Mouse (Mus musculus) ES-E14 (cell line): ENCODE results near the gene Wfdc15b. TPM values are rescaled to one million over a fixed set of nuclear protein-coding genes. Genes with fewer than 3 reads are reported as not detected.

Experiments
- DNase-seq: peaks from one replicate; pipeline ENCODE4 v3.0.0-alpha.2; 2013; ENCODE audit warnings: low read depth, low spot score
- H3K27ac ChIP-seq: 2 replicates; pipeline ENCODE4 v1.5.1; 2012; ENCODE audit warnings: low read depth, mild to moderate bottlenecking, low read length, moderate library complexity, mixed read lengths; ENCODE audit not compliant: poor library complexity, insufficient read depth, severe bottlenecking
- H3K36me3 ChIP-seq: 2 replicates; pipeline ENCODE4 v1.6.1; 2012; ENCODE audit warnings: mild to moderate bottlenecking, low read length, moderate library complexity, mixed read lengths; ENCODE audit not compliant: control insufficient read depth, poor library complexity, insufficient read depth, severe bottlenecking
- H3K4me1 ChIP-seq, 2 experiments: fragments of 150-350 bp in 1 of 2; sonication (generic) in 1 of 2; 2 replicates each; pipeline ENCODE4 v1.6.1; 2012; ENCODE audit warnings: low read length in 2 of 2, mild to moderate bottlenecking in 1 of 2, mixed read lengths in 1 of 2; ENCODE audit not compliant: control insufficient read depth in 2 of 2, insufficient read depth in 2 of 2, poor library complexity in 1 of 2
- H3K4me3 ChIP-seq, 2 experiments: fragments of 150-350 bp in 1 of 2; sonication (generic) in 1 of 2; 2 replicates each; pipeline ENCODE4 v1.5.1; 2012; ENCODE audit warnings: low read length in 2 of 2, low read depth in 1 of 2, mild to moderate bottlenecking in 1 of 2, mixed read lengths in 1 of 2; ENCODE audit not compliant: insufficient read depth in 1 of 2, poor library complexity in 1 of 2, severe bottlenecking in 1 of 2
- H3K9ac ChIP-seq: 2 replicates; pipeline ENCODE4 v1.6.1; 2012; ENCODE audit warnings: low read depth, mild to moderate bottlenecking, low read length, mixed read lengths; ENCODE audit not compliant: poor library complexity, insufficient read depth, severe bottlenecking
- H3K9me3 ChIP-seq: fragments of 150-350 bp; sonication (generic); 2 replicates; pipeline ENCODE4 v1.6.1; 2012; ENCODE audit warnings: low read depth, mild to moderate bottlenecking, low read length; ENCODE audit not compliant: control insufficient read depth, insufficient read depth
- CHD2 ChIP-seq: IDR thresholded peaks from 2 replicates; pipeline ENCODE4 v1.6.1; 2014; ENCODE audit warnings: mild to moderate bottlenecking, low read depth, low read length, inconsistent platforms
- HCFC1 ChIP-seq: IDR thresholded peaks from 2 replicates; pipeline ENCODE4 v1.6.1; 2012; ENCODE audit warnings: low read length, inconsistent platforms, borderline replicate concordance; ENCODE audit not compliant: insufficient read depth
- MAFK ChIP-seq: IDR thresholded peaks from 2 replicates; pipeline ENCODE4 v1.6.1; 2014; ENCODE audit warnings: mild to moderate bottlenecking, low read depth, low read length, inconsistent platforms; ENCODE audit not compliant: insufficient read depth
- ZC3H11A ChIP-seq: IDR thresholded peaks from 2 replicates; pipeline ENCODE4 v1.6.1; 2012; ENCODE audit warnings: low read depth, mild to moderate bottlenecking, inconsistent platforms, low read length, borderline replicate concordance
- ZNF384 ChIP-seq: IDR thresholded peaks from 2 replicates; pipeline ENCODE4 v1.6.1; 2012; ENCODE audit warnings: low read depth, low read length, inconsistent platforms
- in situ Hi-C, 2 experiments: fragments of 600-800 bp; cut with MboI; formaldehyde crosslinking; loops; one replicate each; pipeline ENCODE4 v1.15.1; 2025; ENCODE audit warnings: low sequenced_read_pairs in 2 of 2, inconsistent platforms in 1 of 2; ENCODE audit not compliant: unreplicated experiment in 2 of 2
- total RNA-seq: library from RNA; depleted of rRNA; stranded (reverse); fragments of 300-350 nt; gene quantifications from 2 replicates; pipeline ENCODE4 v1.2.3, GENCODE M21; 2012

Gene Wfdc15b
- total RNA-seq, 1 experiment, result not detected

- no peaks in the 10 kb centered on the region for H3K4me1 ChIP-seq
- H3K36me3 ChIP-seq, result no peaks in the 10 kb centered on the region
- no peak overlapping the region for H3K9ac ChIP-seq
- DNase-seq, result no peak
- H3K9me3 ChIP-seq, result no peaks in the 10 kb centered on the region
- no peak overlapping the region for H3K4me3 ChIP-seq
- H3K27ac ChIP-seq, result no peak overlapping the region
- in situ Hi-C loops, result no loop called here
- TF ChIP-seq ZC3H11A (no peak), HCFC1 (no peak), MAFK (no peak), ZNF384 (no peak), CHD2 (no peak)
Measured at GRCm38 (mm10) chr2:164192279-164192678, 29.2 kb downstream of the Wfdc15b start.

DNA sequence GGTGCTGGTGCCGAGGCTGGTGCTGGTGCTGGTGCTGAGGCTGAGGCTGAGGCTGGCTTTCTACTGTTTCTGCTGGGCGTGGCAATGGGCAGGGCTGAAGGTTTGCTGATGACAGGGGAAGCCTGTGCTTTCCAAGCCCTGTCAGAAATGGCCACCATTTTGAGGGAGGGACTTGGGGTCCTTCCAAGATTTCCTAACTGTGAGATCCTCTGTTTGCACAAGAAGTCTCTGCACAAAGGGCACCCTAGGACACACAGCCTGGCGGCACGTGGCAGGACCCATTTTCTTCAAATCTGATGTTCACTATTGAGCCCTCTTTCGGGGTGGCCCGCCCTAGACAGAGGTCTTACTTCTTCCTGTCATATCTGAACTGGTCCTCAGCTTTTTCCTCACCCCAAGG, 30.9 kb downstream of the Wfdc15b start, which contains the start of gene Wfdc12:
Gene Wfdc12, minus strand, starts transcription at position 33 of the 400 bp plus-strand sequence.
- H3K36me3 ChIP-seq, result no peaks in the 10 kb centered on the region
- H3K4me3 ChIP-seq, result no peak within 1 kb of the TSS
- H3K9ac ChIP-seq, result no peak within 1 kb of the TSS
- no peak for TF ChIP-seq MAFK
- no peak for TF ChIP-seq CHD2
- no peak for TF ChIP-seq HCFC1
- no peak for TF ChIP-seq ZNF384
- no peak for TF ChIP-seq ZC3H11A
- in situ Hi-C loops, result no loop called here
- H3K4me1 ChIP-seq, result no peaks in the 10 kb centered on the region
- H3K27ac ChIP-seq, result no peak within 1 kb of the TSS
- DNase-seq, result no peak
- no peaks in the 10 kb centered on the region for H3K9me3 ChIP-seq

DNA sequence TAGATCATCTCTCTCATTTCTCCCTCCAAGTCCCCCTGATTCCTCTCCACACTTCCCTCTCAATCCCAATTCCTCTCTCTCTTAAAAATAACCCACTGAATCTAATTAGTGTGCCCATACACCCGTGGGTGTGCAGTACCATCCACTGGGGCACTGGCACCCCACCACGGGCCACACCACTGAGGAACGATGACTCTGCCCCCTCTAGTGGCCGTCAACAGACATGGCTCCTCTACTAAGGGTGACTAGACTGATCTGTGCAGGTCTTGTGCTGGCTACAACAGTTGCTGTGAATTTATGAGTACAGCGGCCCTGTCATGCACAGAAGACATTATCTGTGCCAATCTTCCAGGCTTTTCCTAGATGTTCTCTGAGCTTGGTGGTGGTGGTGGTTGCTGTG, 32.7 kb downstream of the Wfdc15b start:
- no peak overlapping the region for H3K4me3 ChIP-seq
- H3K36me3 ChIP-seq, result no peaks in the 10 kb centered on the region
- H3K27ac ChIP-seq, result no peak overlapping the region
- no peak for DNase-seq
- peaks cover 0 to 5% of the 10 kb centered on the region in 2 experiments; a peak in 1 of 4 replicates for H3K4me1 ChIP-seq
- H3K9me3 ChIP-seq, result no peaks in the 10 kb centered on the region
- no peak overlapping the region for H3K9ac ChIP-seq
- in situ Hi-C loops, result no loop called here
- TF ChIP-seq MAFK (no peak), HCFC1 (no peak), CHD2 (no peak), ZC3H11A (no peak), ZNF384 (no peak)

GRCm38 (mm10) chr2:164184145-164184719, 37.2 kb downstream of the Wfdc15b start:
- Histone ChIP-seq H3K27ac (no peak overlapping the region), H3K9ac (no peak overlapping the region), H3K9me3 (no peaks in the 10 kb centered on the region), H3K4me3 (no peak overlapping the region), H3K36me3 (no peaks in the 10 kb centered on the region), H3K4me1 (peaks cover 0 to 5% of the 10 kb centered on the region in 2 experiments; a peak in 1 of 4 replicates)
- in situ Hi-C loops, result no loop called here
- TF ChIP-seq HCFC1, result no peak
- no peak for TF ChIP-seq ZNF384
- TF ChIP-seq ZC3H11A, result no peak
- TF ChIP-seq CHD2, result no peak
- no peak for TF ChIP-seq MAFK
- peak; percentile 13 for DNase-seq

DNA sequence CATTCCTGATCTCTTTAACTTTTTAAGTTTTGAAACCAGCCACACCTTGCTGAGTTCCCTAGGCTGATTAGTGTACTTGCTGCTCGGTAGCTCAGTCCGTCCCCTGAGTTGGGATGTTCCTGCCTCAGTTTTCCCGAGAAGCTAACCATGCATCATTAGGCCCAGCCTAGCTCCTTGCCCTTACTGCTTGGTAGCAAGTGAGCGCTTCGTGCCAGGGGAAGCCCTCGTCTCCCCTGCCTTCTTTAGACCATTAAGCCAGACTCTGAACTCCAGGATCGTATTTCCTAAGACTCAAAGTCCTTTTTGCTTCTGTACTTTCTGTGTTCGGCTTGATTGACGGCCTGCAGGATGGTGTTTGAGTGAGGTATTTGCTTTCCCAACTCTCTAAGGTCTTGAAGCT, 38.1 kb downstream of the Wfdc15b start:
- H3K27ac ChIP-seq, result no peak overlapping the region
- H3K4me1 ChIP-seq, result peaks cover 0 to 5% of the 10 kb centered on the region in 2 experiments; a peak in 1 of 4 replicates
- H3K4me3 ChIP-seq, result no peak overlapping the region
- H3K9me3 ChIP-seq, result no peaks in the 10 kb centered on the region
- DNase-seq, result no peak
- no peaks in the 10 kb centered on the region for H3K36me3 ChIP-seq
- TF ChIP-seq CHD2, result no peak
- no peak for TF ChIP-seq MAFK
- no peak for TF ChIP-seq HCFC1
- no peak for TF ChIP-seq ZNF384
- no peak for TF ChIP-seq ZC3H11A
- H3K9ac ChIP-seq, result no peak overlapping the region
- in situ Hi-C loops, result no loop called here
